Mouse (Mus musculus) kidney, adult 9 months (tissue): ENCODE results near the gene Nrn1.

Experiments used
- DNase-seq: peaks from one replicate; pipeline ENCODE4 v3.0.0; 2022

The Nrn1 gene

GRCm38 (mm10) chr13:36734731-36735571, at the start of gene Nrn1:
TSS of gene Nrn1 (minus strand) at chr13:36735131.
- DNase-seq, result peak; percentile 10

GRCm38 (mm10) chr13:36779626-36780025, 44.7 kb upstream of the Nrn1 start:
- DNase-seq, result no peak

GRCm38 (mm10) chr13:36766801-36767200, 31.9 kb upstream of the Nrn1 start:
- no peak for DNase-seq

- DNase-seq, result no peak
Observed at GRCm38 (mm10) chr13:36751861-36752260, 16.9 kb upstream of the Nrn1 start.

- DNase-seq, result no peak
Observed at GRCm38 (mm10) chr13:36750056-36750455, 15.1 kb upstream of the Nrn1 start.

- DNase-seq, result no peak
Observed at GRCm38 (mm10) chr13:36736619-36736996, 1.7 kb upstream of the Nrn1 start.

GRCm38 (mm10) chr13:36735901-36736618, 1.1 kb upstream of the Nrn1 start:
- DNase-seq, result no peak

GRCm38 (mm10) chr13:36733989-36734690, 791 bp downstream of the Nrn1 start:
- DNase-seq, result no peak

- peak; percentile 19 for DNase-seq
Observed at GRCm38 (mm10) chr13:36733566-36733965, 1.4 kb downstream of the Nrn1 start.

GRCm38 (mm10) chr13:36732891-36733490, 1.9 kb downstream of the Nrn1 start:
- DNase-seq, result no peak

- peak; percentile 14 for DNase-seq
Observed at GRCm38 (mm10) chr13:36731931-36732461, 2.9 kb downstream of the Nrn1 start.

- peak; percentile 47 for DNase-seq
Observed at GRCm38 (mm10) chr13:36731016-36731930, 3.7 kb downstream of the Nrn1 start.

GRCm38 (mm10) chr13:36730341-36730761, 4.6 kb downstream of the Nrn1 start:
- no peak for DNase-seq

GRCm38 (mm10) chr13:36729731-36730340, 5.1 kb downstream of the Nrn1 start:
- no peak for DNase-seq

GRCm38 (mm10) chr13:36728509-36728908, 6.4 kb downstream of the Nrn1 start:
- DNase-seq, result no peak

- DNase-seq, result no peak
Observed at GRCm38 (mm10) chr13:36727779-36728470, 7.0 kb downstream of the Nrn1 start.

- DNase-seq, result no peak
Observed at GRCm38 (mm10) chr13:36726951-36727778, 7.8 kb downstream of the Nrn1 start.

GRCm38 (mm10) chr13:36726551-36726950, 8.4 kb downstream of the Nrn1 start:
- no peak for DNase-seq

- peak; percentile 9 for DNase-seq
Observed at GRCm38 (mm10) chr13:36725881-36726280, 9.1 kb downstream of the Nrn1 start.
